20 mouse cellular contexts compared by ENCODE assay signal in genomic region chr15:78014046-78014445, GRCm38 (mm10). TPM values are rescaled to one million over a fixed set of nuclear protein-coding genes. Genes with fewer than 3 reads are reported as not detected.
A peak's percentile ranks its signal among the peaks of the same experiment; 100 is the strongest.
DNase-seq lines count a peak whose midpoint lies in the region; ATAC-seq lines count a peak whose summit lies in the region.
"Had no signal": no experiment of that assay in that cellular context is flagged by ENCODE, and none has a peak within 500 bp of the region (broad histone marks: within the 10 kb centered on the region; RNA-seq: fewer than 3 reads in every experiment).

No protein-coding gene starts in this region.

- H3K27me3 ChIP-seq in midbrain, embryonic 11.5 days (ENCODE audit: control insufficient read depth, insufficient read depth, low read length), result no peaks in the 10 kb centered on the region
- H3K27me3 ChIP-seq in heart, embryonic 12.5 days (replicated peaks), result peaks cover 8% of the 10 kb centered on the region; the same call in 1 of the 2 replicates
- H3K27me3 ChIP-seq: embryonic facial prominence, embryonic 12.5 days; hindbrain, embryonic 12.5 days had no signal

- no peaks in the 10 kb centered on the region for H3K4me1 ChIP-seq in midbrain, embryonic 11.5 days (ENCODE audit: control insufficient read depth, insufficient read depth, low read length)
- H3K4me1 ChIP-seq in heart, embryonic 12.5 days (replicated peaks), result no peaks in the 10 kb centered on the region
- H3K4me1 ChIP-seq: embryonic facial prominence, embryonic 12.5 days; forebrain, embryonic 12.5 days; hindbrain, embryonic 12.5 days had no signal

- no peak for ATAC-seq in midbrain, embryonic 11.5 days (ENCODE audit: low FRiP score)
- ATAC-seq in heart, embryonic 12.5 days (ENCODE audit: insufficient number of reproducible peaks, low FRiP score), result no peak
- ATAC-seq: hindbrain, embryonic 16.5 days; inflammation-experienced regulatory T-cells, adult 6 months; intestine, postnatal 0 days had no signal

- H3K4me2 ChIP-seq in midbrain, embryonic 11.5 days, result no peak overlapping the region
- H3K4me2 ChIP-seq in heart, embryonic 12.5 days, result no peak overlapping the region
- H3K4me2 ChIP-seq: embryonic facial prominence, embryonic 12.5 days; forebrain, embryonic 12.5 days; hindbrain, embryonic 12.5 days had no signal

- WGBS in midbrain, embryonic 11.5 days, result 82% methylated on average over 1 of the region's 1 CpGs
- 68% methylated on average over 1 of the region's 1 CpGs for WGBS in heart, embryonic 12.5 days

- H3K36me3 ChIP-seq in midbrain, embryonic 11.5 days (ENCODE audit: control insufficient read depth, insufficient read depth, low read length), result no peaks in the 10 kb centered on the region
- no peaks in the 10 kb centered on the region for H3K36me3 ChIP-seq in heart, embryonic 12.5 days
- H3K36me3 ChIP-seq: embryonic facial prominence, embryonic 12.5 days; forebrain, embryonic 12.5 days; hindbrain, embryonic 12.5 days had no signal

- no peak overlapping the region for H3K27ac ChIP-seq in midbrain, embryonic 11.5 days (ENCODE audit: low read depth, low read length)
- no peak overlapping the region for H3K27ac ChIP-seq in heart, embryonic 12.5 days (ENCODE audit: poor library complexity, severe bottlenecking)
- H3K27ac ChIP-seq: embryonic facial prominence, embryonic 12.5 days; forebrain, embryonic 12.5 days; gastrocnemius, adult 2 months; hindbrain, embryonic 12.5 days had no signal

- DNase-seq in cerebellum, adult 18-20 months, result peak; percentile 54 to 64
- peak; percentile 41 for DNase-seq in cerebellum, adult 8-10 months
- DNase-seq in cerebellum, postnatal 14 days, result peak; percentile 58 to 61
- no peak for DNase-seq in adrenal gland, postnatal 36 days
- DNase-seq in midbrain, embryonic 11.5 days (ENCODE audit: low spot score, missing footprints), result no peak
- DNase-seq: adrenal gland, adult 2 months; adrenal gland, postnatal 25 days; gastrocnemius, adult 2 months; gastrocnemius, postnatal 36 days; heart, adult 11 months; heart, postnatal 10 days; heart, postnatal 4 days; kidney, adult 8-10 months had no signal

- no peaks in the 10 kb centered on the region for H3K9me3 ChIP-seq in midbrain, embryonic 11.5 days (ENCODE audit: control insufficient read depth, low read length)
- peaks cover 14% of the 10 kb centered on the region; the same call in 1 of the 2 replicates for H3K9me3 ChIP-seq in heart, embryonic 12.5 days (replicated peaks)
- H3K9me3 ChIP-seq: embryonic facial prominence, embryonic 12.5 days; forebrain, embryonic 12.5 days; hindbrain, embryonic 12.5 days had no signal

- H3K4me3 ChIP-seq in midbrain, embryonic 11.5 days (ENCODE audit: low read depth, low read length), result no peak overlapping the region
- H3K4me3 ChIP-seq in heart, embryonic 12.5 days, result no peak overlapping the region
- H3K4me3 ChIP-seq: embryonic facial prominence, embryonic 12.5 days; forebrain, embryonic 12.5 days; gastrocnemius, adult 2 months; hindbrain, embryonic 12.5 days had no signal

- no peak overlapping the region for H3K9ac ChIP-seq in midbrain, embryonic 11.5 days (ENCODE audit: low read length)
- no peak overlapping the region for H3K9ac ChIP-seq in heart, embryonic 12.5 days
- H3K9ac ChIP-seq: embryonic facial prominence, embryonic 12.5 days; forebrain, embryonic 12.5 days; hindbrain, embryonic 12.5 days had no signal

RNA-seq across cellular contexts. Expression of gene Eif3d, which starts 43.4 kb away (rescaled TPM):
- 100 to 1,000 TPM; 151 to 167 TPM for total RNA-seq in adrenal gland, postnatal 36 days (2021)
- 256 and 259 TPM in 2 replicates for polyA plus RNA-seq in midbrain, embryonic 11.5 days (2014; fragmentation: Nextera tagmentation; extraction: Ambion mirVana)
- polyA plus RNA-seq in heart, embryonic 12.5 days (2016; fragmentation: Nextera tagmentation; extraction: Ambion mirVana), result 157 and 162 TPM in 2 replicates

RNA-seq across cellular contexts. Expression of gene Foxred2, which starts 57.5 kb away (rescaled TPM):
- 1 to 10 TPM; 2.7 TPM for total RNA-seq in adrenal gland, postnatal 36 days (2021)
- 5.0 and 6.1 TPM in 2 replicates for polyA plus RNA-seq in midbrain, embryonic 11.5 days (2014; fragmentation: Nextera tagmentation; extraction: Ambion mirVana)
- polyA plus RNA-seq in heart, embryonic 12.5 days (2016; fragmentation: Nextera tagmentation; extraction: Ambion mirVana), result 1.1 and 1.3 TPM in 2 replicates

Comparison
In these comparisons a context has a peak if more than half of its experiments do, and no peak if none do; other contexts are left out.
1. DNase-seq: peak in cerebellum, adult 18-20 months (2 of 2), cerebellum, adult 8-10 months (single experiment) and cerebellum, postnatal 14 days (2 of 2); none in adrenal gland, postnatal 36 days (0 of 2) and midbrain, embryonic 11.5 days (single experiment).